Mouse (Mus musculus) limb, embryonic 14.5 days (tissue): Measurements from ENCODE around the gene Dnah2. TPM values are rescaled to one million over a fixed set of nuclear protein-coding genes. Genes with fewer than 3 reads are reported as not detected.

Experiments
- ATAC-seq: fragments of 200-750 bp; cut with Nextera tagmentation; 2 replicates; pipeline ENCODE4 v1.8.0; 2017; ENCODE audit warnings: low read depth, moderate number of reproducible peaks, moderate TSS enrichment; ENCODE audit not compliant: low FRiP score
- DNase-seq: peaks from one replicate; pipeline ENCODE4 v3.0.0-alpha.2; 2015; ENCODE audit warnings: low spot score
- H3K27ac ChIP-seq: fragments of 300-500 bp; sonication (generic); replicated peaks from 2 replicates; pipeline ENCODE4 v1.5.1; 2014; ENCODE audit warnings: low read depth, mild to moderate bottlenecking, low read length, moderate library complexity, mixed read lengths
- H3K27me3 ChIP-seq: fragments of 300-500 bp; sonication (generic); 2 replicates; pipeline ENCODE4 v1.6.1; 2014; ENCODE audit warnings: low read length, mixed read lengths; ENCODE audit not compliant: control insufficient read depth, insufficient read depth
- H3K36me3 ChIP-seq: fragments of 300-500 bp; sonication (generic); 2 replicates; pipeline ENCODE4 v1.6.1; 2014; ENCODE audit warnings: mild to moderate bottlenecking, low read length, moderate library complexity, mixed read lengths; ENCODE audit not compliant: control insufficient read depth, insufficient read depth
- H3K4me1 ChIP-seq: fragments of 300-500 bp; sonication (generic); 2 replicates; pipeline ENCODE4 v1.6.1; 2014; ENCODE audit warnings: antibody characterized with exemption, low read length, mixed read lengths; ENCODE audit not compliant: control insufficient read depth, insufficient read depth
- H3K4me2 ChIP-seq: fragments of 300-500 bp; sonication (generic); replicated peaks from 2 replicates; pipeline ENCODE4 v1.6.1; 2014; ENCODE audit warnings: low read depth, mild to moderate bottlenecking, low read length, moderate library complexity; ENCODE audit not compliant: severe bottlenecking
- H3K4me3 ChIP-seq: fragments of 300-500 bp; sonication (generic); replicated peaks from 2 replicates; pipeline ENCODE4 v1.5.1; 2014; ENCODE audit warnings: low read length
- H3K9ac ChIP-seq: fragments of 300-500 bp; sonication (generic); 2 replicates; pipeline ENCODE4 v1.6.1; 2014; ENCODE audit warnings: mild to moderate bottlenecking, low read depth, low read length, moderate library complexity; ENCODE audit not compliant: severe bottlenecking
- H3K9me3 ChIP-seq: fragments of 300-500 bp; sonication (generic); 2 replicates; pipeline ENCODE4 v1.6.1; 2016; ENCODE audit warnings: low read length; ENCODE audit not compliant: control insufficient read depth
- POLR2A ChIP-seq: fragments of 200-500 bp; IDR thresholded peaks from 2 replicates; pipeline ENCODE4 v1.8.0; 2012; ENCODE audit warnings: inconsistent platforms, mild to moderate bottlenecking, moderate library complexity, borderline replicate concordance; ENCODE audit not compliant: insufficient read depth, insufficient read length; ENCODE audit errors: extremely low read depth
- WGBS: fragments of 180-500 bp; shearing (Covaris S2); extraction: QIAGEN DNeasy Blood & Tissue Kit; methylation state at CpG from one replicate; pipeline ENCODE4 v1.1.7; 2014; 5-methylcytosine and 5-hydroxymethylcytosine counted together
- polyA plus RNA-seq, 2 experiments: library from polyadenylated mRNA; depleted of rRNA in 1 of 2; stranded (reverse) in 1 of 2; unstranded in 1 of 2; fragments of >200 nt; fragmentation: Nextera tagmentation in 1 of 2; extraction: Ambion mirVana in 1 of 2; gene quantifications; 2 replicates each; pipeline versions ENCODE4 v1.2.1 to v1.2.3; 2012 to 2014

Dnah2 gene
- polyA plus RNA-seq (2012; rRNA removed), result 4.5 and 4.7 TPM in 2 replicates
- polyA plus RNA-seq (2014; fragmentation: Nextera tagmentation; extraction: Ambion mirVana), result 3.6 and 4.2 TPM in 2 replicates

DNA sequence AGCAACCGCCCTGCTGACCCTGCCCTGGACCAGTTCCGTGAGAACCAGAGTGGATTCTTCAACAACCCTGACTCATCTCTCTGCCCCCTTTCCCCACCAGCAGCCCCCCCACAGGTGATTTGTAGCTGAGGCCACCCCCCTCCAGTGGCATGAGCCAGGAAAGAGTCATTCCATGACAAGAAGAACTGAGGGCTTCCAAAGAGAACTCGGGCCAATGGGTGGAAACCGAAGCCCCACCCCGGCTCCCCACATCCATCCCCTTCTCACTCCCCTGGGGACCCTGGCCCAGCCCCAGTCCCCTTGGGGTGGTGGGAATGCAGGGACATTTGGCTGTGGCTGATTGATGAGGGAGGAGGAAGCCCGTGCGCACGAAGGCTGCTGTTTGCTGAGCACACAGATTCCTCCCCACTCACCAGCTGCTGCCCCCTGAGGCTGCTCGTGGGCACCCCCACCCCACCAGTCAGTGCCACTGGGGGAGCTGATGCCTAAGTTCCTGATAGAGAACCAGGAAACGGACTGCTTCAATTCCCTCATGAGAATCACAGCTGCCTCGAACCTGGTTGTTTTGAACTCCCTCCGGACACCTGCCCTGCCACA, at the start of gene Dnah2:
Gene Dnah2 (minus strand): TSS at position 51 of the 597 bp plus-strand sequence.
- no peak within 1 kb of the TSS for H3K9ac ChIP-seq
- no peak within 1 kb of the TSS for H3K4me3 ChIP-seq
- peaks cover 19% of the 10 kb centered on the region for H3K4me1 ChIP-seq
- H3K27ac ChIP-seq, result no peak within 1 kb of the TSS
- 32% methylated on average over 12 of the region's 12 CpGs for WGBS
- H3K4me2 ChIP-seq, result no peak within 1 kb of the TSS
- no peak for DNase-seq
- ATAC-seq, result no peak
- no peaks in the 10 kb centered on the region for H3K36me3 ChIP-seq
- no peak for TF ChIP-seq POLR2A
- no peaks in the 10 kb centered on the region for H3K9me3 ChIP-seq
- no peaks in the 10 kb centered on the region for H3K27me3 ChIP-seq

- DNase-seq (no peak), ATAC-seq (no peak)
- no peak overlapping the region for H3K9ac ChIP-seq
- no peaks in the 10 kb centered on the region for H3K27me3 ChIP-seq
- peaks cover 30% of the 10 kb centered on the region for H3K36me3 ChIP-seq
- no peak overlapping the region for H3K4me2 ChIP-seq
- no peak overlapping the region for H3K4me3 ChIP-seq
- H3K4me1 ChIP-seq, result peaks cover 5% of the 10 kb centered on the region
- H3K27ac ChIP-seq, result no peak overlapping the region
- no peaks in the 10 kb centered on the region for H3K9me3 ChIP-seq
- no peak for TF ChIP-seq POLR2A
- WGBS, result 96% methylated on average over 6 of the region's 6 CpGs
Measured at GRCm38 (mm10) chr11:69594853-69595252, 45.9 kb upstream of the Dnah2 start.

- no peak for TF ChIP-seq POLR2A
- Histone ChIP-seq H3K9me3 (no peaks in the 10 kb centered on the region), H3K27ac (0 out of 2 replicates have a peak overlapping the region, but pooled peaks have one; percentile 19), H3K9ac (no peak overlapping the region), H3K36me3 (peaks cover 50% of the 10 kb centered on the region), H3K27me3 (no peaks in the 10 kb centered on the region), H3K4me1 (no peaks in the 10 kb centered on the region), H3K4me2 (no peak overlapping the region), H3K4me3 (no peak overlapping the region)
- 88% methylated on average over 4 of the region's 4 CpGs for whole genome bisulfite sequencing
- DNase-seq (no peak), ATAC-seq (no peak)
Measured at GRCm38 (mm10) chr11:69592799-69593198, 43.9 kb upstream of the Dnah2 start.

DNA sequence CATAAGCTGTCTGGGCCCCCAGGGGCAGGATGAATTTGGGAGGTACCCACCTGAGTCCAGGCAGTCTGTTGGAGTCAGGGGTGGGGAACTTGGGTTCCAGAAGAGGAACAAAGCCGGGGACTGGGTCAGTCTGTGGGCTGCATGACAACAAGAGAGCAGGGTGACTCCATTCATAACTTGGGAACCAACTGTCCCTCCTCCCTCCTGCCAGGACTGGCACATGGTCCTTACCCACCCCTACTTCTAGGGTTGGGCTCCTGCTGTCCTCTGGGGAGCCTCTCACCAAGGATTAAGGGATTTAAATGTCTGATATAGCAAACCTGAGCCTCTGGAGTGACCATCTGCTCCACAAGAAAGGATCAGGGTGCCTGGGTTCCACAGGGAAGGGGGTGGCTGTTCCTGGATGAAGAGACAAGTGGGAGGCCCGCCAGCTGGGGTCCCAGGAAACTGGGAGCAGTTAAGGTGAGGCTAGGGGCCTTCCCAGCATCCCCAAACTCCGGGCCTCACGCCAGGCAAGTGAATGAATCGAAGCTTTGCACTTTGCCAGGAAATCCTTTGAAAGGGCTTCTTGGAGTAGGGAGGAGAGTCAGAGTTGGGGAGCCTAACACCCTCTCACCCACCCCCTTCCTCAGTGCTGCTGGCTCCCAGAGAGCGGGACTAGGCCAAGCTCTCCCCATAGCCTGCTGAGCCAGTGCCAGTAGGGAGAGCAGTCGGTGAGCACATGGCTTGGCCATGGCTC, 43.2 kb upstream of the Dnah2 start:
- Histone ChIP-seq H3K27ac (0 out of 2 replicates have a peak overlapping the region, but pooled peaks have one; percentile 19), H3K4me3 (no peak overlapping the region), H3K4me2 (no peak overlapping the region), H3K9me3 (no peaks in the 10 kb centered on the region), H3K4me1 (no peaks in the 10 kb centered on the region), H3K27me3 (no peaks in the 10 kb centered on the region), H3K9ac (no peak overlapping the region), H3K36me3 (peaks cover 57% of the 10 kb centered on the region)
- TF ChIP-seq POLR2A, result no peak
- WGBS, result 79% methylated on average over 7 of the region's 7 CpGs
- ATAC-seq (no peak), DNase-seq (no peak)

DNA sequence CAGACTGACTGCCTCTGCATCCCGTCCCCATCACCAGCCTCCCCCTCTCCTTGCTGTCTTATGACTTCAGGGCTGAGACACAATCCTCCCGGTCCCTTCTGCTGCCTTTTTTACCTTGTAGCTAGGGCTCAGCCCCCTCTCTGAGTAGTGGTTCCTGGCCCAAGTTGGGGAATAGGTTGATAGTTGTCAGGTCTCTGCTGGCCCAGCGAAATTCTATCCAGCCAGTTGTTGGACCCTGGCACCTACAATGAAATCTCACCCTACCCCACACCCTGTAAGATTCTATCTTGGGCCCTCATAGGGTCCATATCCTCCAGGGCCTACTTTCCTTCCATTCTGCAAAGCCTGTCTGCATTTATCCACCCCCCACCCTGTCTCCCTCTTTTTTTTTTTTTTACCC, 42.5 kb upstream of the Dnah2 start:
- H3K27me3 ChIP-seq, result no peaks in the 10 kb centered on the region
- no peak for TF ChIP-seq POLR2A
- 94% methylated on average over 3 of the region's 3 CpGs for WGBS
- no peak for ATAC-seq
- no peak overlapping the region for H3K27ac ChIP-seq
- peaks cover 61% of the 10 kb centered on the region for H3K36me3 ChIP-seq
- H3K4me3 ChIP-seq, result no peak overlapping the region
- DNase-seq, result no peak
- H3K4me1 ChIP-seq, result no peaks in the 10 kb centered on the region
- H3K9ac ChIP-seq, result no peak overlapping the region
- no peaks in the 10 kb centered on the region for H3K9me3 ChIP-seq
- H3K4me2 ChIP-seq, result no peak overlapping the region
